Mouse (Mus musculus) midbrain, embryonic 16.5 days (tissue): ENCODE measurements around the gene Rab7. TPM values are rescaled to one million over a fixed set of nuclear protein-coding genes. Genes with fewer than 3 reads are reported as not detected.
"Not testable (repeated sequence)": the region's sequence is repeated elsewhere in the genome, so short reads cannot be mapped to it uniquely, and the experiment has no call there.

Source experiments
- ATAC-seq: fragments of 200-750 bp; cut with Nextera tagmentation; 2 replicates; pipeline ENCODE4 v1.8.0; 2017; ENCODE audit warnings: moderate TSS enrichment
- H3K27ac ChIP-seq: fragments of 300-500 bp; sonication (generic); 2 replicates; pipeline ENCODE4 v1.5.1; 2014; ENCODE audit warnings: mild to moderate bottlenecking, low read length, mixed read lengths
- H3K27me3 ChIP-seq: fragments of 300-500 bp; sonication (generic); 2 replicates; pipeline ENCODE4 v1.6.1; 2014; ENCODE audit warnings: low read depth, low read length, mixed read lengths; ENCODE audit not compliant: control insufficient read depth, insufficient read depth
- H3K36me3 ChIP-seq: fragments of 300-500 bp; sonication (generic); 2 replicates; pipeline ENCODE4 v1.6.1; 2014; ENCODE audit warnings: mild to moderate bottlenecking, low read length, moderate library complexity, mixed read lengths; ENCODE audit not compliant: control insufficient read depth, insufficient read depth
- H3K4me1 ChIP-seq: fragments of 300-500 bp; sonication (generic); 2 replicates; pipeline ENCODE4 v1.6.1; 2014; ENCODE audit warnings: mild to moderate bottlenecking, low read length, mixed read lengths; ENCODE audit not compliant: control insufficient read depth, insufficient read depth
- H3K4me2 ChIP-seq: fragments of 300-500 bp; sonication (generic); 2 replicates; pipeline ENCODE4 v1.6.1; 2014; ENCODE audit warnings: mild to moderate bottlenecking, low read length, mixed read lengths
- H3K4me3 ChIP-seq: fragments of 300-500 bp; sonication (generic); 2 replicates; pipeline ENCODE4 v1.5.1; 2014; ENCODE audit warnings: low read depth, mild to moderate bottlenecking, low read length, moderate library complexity, mixed read lengths
- H3K9ac ChIP-seq: fragments of 300-500 bp; sonication (generic); 2 replicates; pipeline ENCODE4 v1.6.1; 2014; ENCODE audit warnings: low read depth, low read length, mixed read lengths
- H3K9me3 ChIP-seq: fragments of 300-500 bp; sonication (generic); replicated peaks from 2 replicates; pipeline ENCODE4 v1.6.1; 2014; ENCODE audit warnings: mild to moderate bottlenecking, low read length, mixed read lengths; ENCODE audit not compliant: control insufficient read depth, poor library complexity, severe bottlenecking
- WGBS: fragments of 180-500 bp; shearing (Covaris S2); extraction: QIAGEN DNeasy Blood & Tissue Kit; methylation state at CpG from one replicate; pipeline ENCODE4 v1.1.7; 2014; 5-methylcytosine and 5-hydroxymethylcytosine counted together
- polyA plus RNA-seq: library from polyadenylated mRNA; unstranded; fragments of >200 nt; fragmentation: Nextera tagmentation; extraction: Ambion mirVana; gene quantifications from 2 replicates; pipeline ENCODE4 v1.2.1, GENCODE M21; 2015

Rab7 gene
- polyA plus RNA-seq, 1 experiment from 2014 or later: 370 TPM

DNA sequence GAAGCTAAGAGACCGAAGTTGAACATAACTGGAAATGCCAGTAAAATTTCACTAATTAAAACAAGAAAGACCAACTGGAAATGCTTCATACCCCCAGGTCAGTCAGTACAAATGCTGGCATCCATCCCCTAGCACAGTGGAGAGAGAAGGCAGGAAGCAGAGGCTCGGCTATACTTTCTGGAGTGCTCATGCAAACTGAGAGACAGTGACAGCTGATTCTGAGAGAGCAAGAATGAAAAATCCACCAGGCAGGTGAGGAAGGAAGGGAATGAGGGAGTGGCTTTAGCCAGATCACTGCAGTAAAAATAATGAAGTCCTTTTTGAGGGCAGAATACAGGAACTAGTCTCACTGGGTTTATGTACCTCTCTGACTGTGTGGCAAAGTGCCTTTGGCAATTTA lies 25.9 kb downstream of the Rab7 start:
- Histone ChIP-seq H3K9ac (no peak overlapping the region), H3K4me2 (no peak overlapping the region), H3K4me1 (peaks cover 3% of the 10 kb centered on the region; the same call in 1 of the 2 replicates), H3K4me3 (no peak overlapping the region), H3K9me3 (no peaks in the 10 kb centered on the region), H3K36me3 (no peaks in the 10 kb centered on the region), H3K27me3 (no peaks in the 10 kb centered on the region), H3K27ac (no peak overlapping the region)
- ATAC-seq: no peak
- 93% methylated on average over 2 of the region's 2 CpGs for WGBS

DNA sequence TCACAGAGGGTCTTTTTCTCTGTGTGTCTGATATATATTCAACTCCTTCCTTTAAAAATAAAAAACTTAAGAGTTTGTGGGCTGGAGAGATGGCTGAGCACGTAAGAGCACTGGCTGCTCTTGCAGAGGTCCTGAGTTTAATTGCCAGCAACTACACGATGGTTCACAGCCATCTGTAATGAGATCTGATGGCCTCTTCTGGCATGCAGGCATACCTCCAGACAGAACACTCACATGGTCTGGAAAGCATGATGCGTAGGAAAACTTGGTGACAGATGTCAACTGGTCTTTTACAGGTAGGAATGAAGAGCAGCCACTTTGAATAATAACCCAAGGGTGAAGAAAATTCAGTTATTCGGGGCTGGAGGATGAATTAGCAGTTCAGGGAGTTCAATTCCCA lies 27.2 kb downstream of the Rab7 start:
- Histone ChIP-seq H3K36me3 (no peaks in the 10 kb centered on the region), H3K4me2 (no peak overlapping the region), H3K27ac (no peak overlapping the region), H3K27me3 (no peaks in the 10 kb centered on the region), H3K9me3 (no peaks in the 10 kb centered on the region), H3K4me3 (no peak overlapping the region), H3K4me1 (peaks cover 3% of the 10 kb centered on the region; the same call in 1 of the 2 replicates), H3K9ac (no peak overlapping the region)
- 76% methylated on average over 4 of the region's 4 CpGs for WGBS
- ATAC-seq: no peak

DNA sequence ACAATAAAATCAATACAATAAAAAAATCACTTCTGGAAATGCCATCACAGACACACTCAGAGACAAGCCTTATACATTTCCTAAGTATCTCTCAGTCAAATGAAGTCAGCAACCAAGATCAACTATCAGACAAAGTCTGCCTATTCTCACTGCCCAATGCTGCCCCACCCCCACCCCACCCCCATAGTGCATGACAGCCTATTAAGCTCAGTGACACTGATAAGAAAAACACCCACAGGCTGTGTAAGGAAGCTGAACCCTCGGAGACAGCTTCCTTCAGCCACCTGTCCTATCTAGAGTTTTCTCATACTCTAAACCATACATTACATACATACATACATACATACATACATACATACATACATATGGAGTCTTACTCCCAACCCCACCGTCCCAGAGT lies 29.3 kb downstream of the Rab7 start:
- no peak for ATAC-seq

DNA sequence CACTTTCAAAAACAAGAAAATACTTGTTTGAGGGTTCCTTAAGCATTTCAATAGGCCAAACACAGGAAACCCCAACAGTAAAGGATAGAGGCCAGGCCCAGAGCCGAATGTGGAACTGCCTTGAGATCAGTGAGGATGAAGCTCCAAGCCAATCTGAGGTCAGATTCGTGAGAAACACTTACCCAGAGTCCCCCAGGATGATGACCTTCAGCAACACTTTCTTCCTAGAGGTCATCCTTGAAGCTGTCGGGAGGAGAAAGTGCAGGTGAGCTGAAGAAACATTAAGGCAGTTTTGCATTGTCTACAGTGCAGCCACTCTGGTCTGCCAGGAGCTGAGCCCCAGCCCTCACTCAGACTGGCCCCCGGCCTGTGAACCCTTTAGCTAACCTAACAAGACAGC lies 31.6 kb downstream of the Rab7 start:
- Histone ChIP-seq H3K27me3 (no peaks in the 10 kb centered on the region), H3K9me3 (no peaks in the 10 kb centered on the region), H3K4me1 (no peaks in the 10 kb centered on the region), H3K4me3 (no peak overlapping the region), H3K36me3 (peaks cover 11% of the 10 kb centered on the region), H3K9ac (no peak overlapping the region), H3K27ac (no peak overlapping the region), H3K4me2 (no peak overlapping the region)
- no peak for ATAC-seq
- 87% methylated on average over 4 of the region's 4 CpGs for WGBS

More for the DNA sequence above, 29.3 kb downstream of the Rab7 start:
- 86% methylated on average over 2 of the region's 2 CpGs for WGBS
- Histone ChIP-seq H3K4me2 (no peak overlapping the region), H3K27ac (no peak overlapping the region), H3K27me3 (no peaks in the 10 kb centered on the region), H3K9me3 (no peaks in the 10 kb centered on the region), H3K4me3 (no peak overlapping the region), H3K9ac (no peak overlapping the region), H3K4me1 (peaks cover 3% of the 10 kb centered on the region; the same call in 1 of the 2 replicates), H3K36me3 (no peaks in the 10 kb centered on the region)

GRCm38 (mm10) chr6:88012601-88013000 lies 32.5 kb downstream of the Rab7 start:
- H3K4me1 ChIP-seq: no peaks in the 10 kb centered on the region
- H3K4me3 ChIP-seq: no peak overlapping the region
- WGBS: 87% methylated on average over 2 of the region's 2 CpGs
- H3K4me2 ChIP-seq: no peak overlapping the region
- no peaks in the 10 kb centered on the region for H3K9me3 ChIP-seq
- no peaks in the 10 kb centered on the region for H3K27me3 ChIP-seq
- H3K36me3 ChIP-seq: peaks cover 17% of the 10 kb centered on the region
- H3K27ac ChIP-seq: no peak overlapping the region
- no peak overlapping the region for H3K9ac ChIP-seq
- no peak for ATAC-seq

- ATAC-seq, H3K27ac ChIP-seq, H3K27me3 ChIP-seq, H3K9me3 ChIP-seq, H3K9ac ChIP-seq, H3K4me1 ChIP-seq, H3K4me3 ChIP-seq, H3K4me2 ChIP-seq: not testable (repeated sequence)
- H3K36me3 ChIP-seq: peaks cover 19% of the 10 kb centered on the region
- 84% methylated on average over 1 of the region's 1 CpGs for WGBS
Observed at GRCm38 (mm10) chr6:88011106-88011505, 34.0 kb downstream of the Rab7 start.

DNA sequence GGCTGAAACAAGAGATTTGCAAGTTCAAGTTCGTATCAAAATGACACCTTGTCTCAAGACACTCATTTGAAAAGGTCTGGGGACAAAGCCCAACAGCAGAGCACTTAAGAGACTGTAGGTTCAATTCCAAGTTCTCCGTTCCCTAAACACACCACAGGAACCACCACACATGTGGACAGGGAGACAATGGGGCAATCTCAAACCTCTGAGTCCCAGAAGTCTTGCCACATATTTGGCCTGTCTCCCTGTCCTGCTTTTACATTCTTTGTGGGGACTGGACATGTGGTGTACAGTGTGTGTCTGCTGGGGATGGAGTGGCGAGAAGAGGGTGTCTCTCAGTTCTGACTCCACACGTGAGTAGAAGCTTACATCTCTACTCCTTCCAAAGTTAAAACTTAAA lies 35.9 kb downstream of the Rab7 start:
- no peak for ATAC-seq
- Histone ChIP-seq H3K27me3 (no peaks in the 10 kb centered on the region), H3K36me3 (peaks cover 25% of the 10 kb centered on the region), H3K4me2 (no peak overlapping the region), H3K9me3 (no peaks in the 10 kb centered on the region), H3K4me1 (no peaks in the 10 kb centered on the region), H3K9ac (no peak overlapping the region), H3K4me3 (no peak overlapping the region), H3K27ac (no peak overlapping the region)
- 94% methylated on average over 4 of the region's 4 CpGs for WGBS

GRCm38 (mm10) chr6:88004773-88005172 lies 40.3 kb downstream of the Rab7 start:
- not testable (repeated sequence) for H3K27me3 ChIP-seq, H3K4me2 ChIP-seq, H3K4me3 ChIP-seq, H3K9ac ChIP-seq, H3K27ac ChIP-seq, H3K4me1 ChIP-seq, ATAC-seq, H3K9me3 ChIP-seq
- 93% methylated on average over 12 of the region's 14 CpGs for WGBS
- H3K36me3 ChIP-seq: peaks cover 48% of the 10 kb centered on the region

- Histone ChIP-seq H3K9ac (no peak overlapping the region), H3K27me3 (no peaks in the 10 kb centered on the region), H3K9me3 (no peaks in the 10 kb centered on the region), H3K4me2 (no peak overlapping the region), H3K36me3 (peaks cover 37% of the 10 kb centered on the region), H3K4me3 (no peak overlapping the region), H3K4me1 (no peaks in the 10 kb centered on the region), H3K27ac (no peak overlapping the region)
- WGBS: 90% methylated on average over 4 of the region's 4 CpGs
- ATAC-seq: no peak
Observed at GRCm38 (mm10) chr6:88003439-88003838, 41.6 kb downstream of the Rab7 start.

DNA sequence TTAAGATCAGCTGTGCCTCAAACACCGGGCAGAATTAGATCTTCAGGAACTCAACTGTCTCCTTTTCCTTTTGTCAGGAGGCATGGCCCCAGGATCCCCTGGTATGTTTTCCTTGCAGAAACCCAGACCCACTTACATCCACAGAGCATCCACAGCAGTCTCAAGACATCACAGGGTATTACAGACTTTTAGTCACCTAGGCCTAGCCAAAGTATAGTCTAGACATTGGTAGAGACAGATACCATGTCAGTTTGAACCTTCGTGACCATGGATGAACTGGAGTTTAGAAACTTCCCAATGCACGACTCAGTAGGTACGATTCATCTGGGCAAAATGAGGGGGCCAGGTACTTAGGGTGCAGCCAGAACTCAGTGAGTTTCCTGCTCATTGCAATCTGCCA lies 46.7 kb downstream of the Rab7 start:
- H3K36me3 ChIP-seq: peaks cover 16% of the 10 kb centered on the region
- H3K9me3 ChIP-seq: no peaks in the 10 kb centered on the region
- peaks cover 13% of the 10 kb centered on the region for H3K4me1 ChIP-seq
- H3K27me3 ChIP-seq: no peaks in the 10 kb centered on the region
- 83% methylated on average over 4 of the region's 4 CpGs for WGBS
- H3K27ac ChIP-seq: no peak overlapping the region
- ATAC-seq: no peak
- H3K9ac ChIP-seq: no peak overlapping the region
- no peak overlapping the region for H3K4me3 ChIP-seq
- no peak overlapping the region for H3K4me2 ChIP-seq
